Mouse (Mus musculus): Measurements from ENCODE around the gene Lhb. TPM values are rescaled to one million over a fixed set of nuclear protein-coding genes. Genes with fewer than 3 reads are reported as not detected.
A peak's percentile ranks its signal among the peaks of the same experiment; 100 is the strongest.

The Lhb gene
- polyA plus RNA-seq, 1 experiment from 2014 or later, result not detected

GRCm38 (mm10) chr7:45414740-45415224 lies 5.8 kb upstream of the Lhb start:
- Histone ChIP-seq H3K4me2 (peak overlapping the region; percentile 91), H3K27ac (replicated peaks) (no peak overlapping the region), H3K9ac (no peak overlapping the region), H3K27me3 (replicated peaks) (peaks cover 98% of the 10 kb centered on the region), H3K36me3 (no peaks in the 10 kb centered on the region), H3K9me3 (no peaks in the 10 kb centered on the region), H3K4me1 (peaks cover 44% of the 10 kb centered on the region), H3K4me3 (no peak overlapping the region)
- ATAC-seq (ENCODE audit: extremely low read depth, insufficient number of reproducible peaks, low FRiP score, low TSS enrichment), result no peak
- WGBS, result 30% methylated on average over 12 of the region's 12 CpGs

GRCm38 (mm10) chr7:45415636-45416035 lies 5.0 kb upstream of the Lhb start:
- Histone ChIP-seq H3K4me1 (peaks cover 44% of the 10 kb centered on the region), H3K4me3 (peak overlapping the region; percentile 30)
- WGBS, result 17% methylated on average over 37 of the region's 37 CpGs

GRCm38 (mm10) chr7:45417962-45418492 lies 2.6 kb upstream of the Lhb start:
- Histone ChIP-seq H3K4me2 (peak overlapping the region; percentile 25), H3K27ac (replicated peaks) (no peak overlapping the region), H3K4me1 (peaks cover 36% of the 10 kb centered on the region), H3K36me3 (peaks cover 25% of the 10 kb centered on the region), H3K27me3 (replicated peaks) (peaks cover 84% of the 10 kb centered on the region), H3K9me3 (no peaks in the 10 kb centered on the region), H3K9ac (peak overlapping the region; percentile 13; the same call in 1 of the 2 replicates), H3K4me3 (no peak overlapping the region)
- ATAC-seq (ENCODE audit: extremely low read depth, insufficient number of reproducible peaks, low FRiP score, low TSS enrichment), result no peak
- 10% methylated on average over 13 of the region's 13 CpGs for WGBS

More at GRCm38 (mm10) chr7:45415636-45416035, 5.0 kb upstream of the Lhb start:
- H3K4me2 ChIP-seq, result peak overlapping the region; percentile 50
- H3K27ac ChIP-seq (replicated peaks), result no peak overlapping the region
- no peak for ATAC-seq (ENCODE audit: extremely low read depth, insufficient number of reproducible peaks, low FRiP score, low TSS enrichment)
- H3K9ac ChIP-seq, result 0 out of 2 replicates have a peak overlapping the region, but pooled peaks have one; percentile 42
- peaks cover 98% of the 10 kb centered on the region for H3K27me3 ChIP-seq (replicated peaks)
- H3K36me3 ChIP-seq, result peaks cover 1% of the 10 kb centered on the region
- no peaks in the 10 kb centered on the region for H3K9me3 ChIP-seq

GRCm38 (mm10) chr7:45419859-45420614 lies 583 bp upstream of the Lhb start:
- 15% methylated on average over 27 of the region's 27 CpGs for WGBS
- ATAC-seq (ENCODE audit: extremely low read depth, insufficient number of reproducible peaks, low FRiP score, low TSS enrichment), result no peak
- H3K36me3 ChIP-seq, result peaks cover 45% of the 10 kb centered on the region
- H3K27me3 ChIP-seq (replicated peaks), result peaks cover 64% of the 10 kb centered on the region
- H3K4me3 ChIP-seq, result no peak overlapping the region
- no peak overlapping the region for H3K9ac ChIP-seq
- H3K27ac ChIP-seq (replicated peaks), result no peak overlapping the region
- H3K9me3 ChIP-seq, result no peaks in the 10 kb centered on the region
- H3K4me1 ChIP-seq, result peaks cover 16% of the 10 kb centered on the region
- H3K4me2 ChIP-seq, result no peak overlapping the region

GRCm38 (mm10) chr7:45421194-45421593 lies 574 bp downstream of the Lhb start:
- Histone ChIP-seq H3K4me2 (no peak overlapping the region), H3K9ac (no peak overlapping the region), H3K27ac (replicated peaks) (no peak overlapping the region), H3K4me1 (peaks cover 7% of the 10 kb centered on the region; the same call in 1 of the 2 replicates), H3K36me3 (peaks cover 56% of the 10 kb centered on the region), H3K27me3 (replicated peaks) (peaks cover 52% of the 10 kb centered on the region), H3K9me3 (no peaks in the 10 kb centered on the region), H3K4me3 (no peak overlapping the region)
- ATAC-seq (ENCODE audit: extremely low read depth, insufficient number of reproducible peaks, low FRiP score, low TSS enrichment), result no peak
- 91% methylated on average over 14 of the region's 14 CpGs for WGBS

GRCm38 (mm10) chr7:45426556-45426955 lies 5.9 kb downstream of the Lhb start:
- Histone ChIP-seq H3K27ac (replicated peaks) (no peak overlapping the region), H3K4me2 (no peak overlapping the region), H3K36me3 (peaks cover 98% of the 10 kb centered on the region), H3K9ac (no peak overlapping the region), H3K4me1 (no peaks in the 10 kb centered on the region), H3K27me3 (replicated peaks) (no peaks in the 10 kb centered on the region; the same call in 1 of the 2 replicates), H3K4me3 (no peak overlapping the region), H3K9me3 (no peaks in the 10 kb centered on the region)
- 85% methylated on average over 8 of the region's 8 CpGs for WGBS
- no peak for ATAC-seq (ENCODE audit: extremely low read depth, insufficient number of reproducible peaks, low FRiP score, low TSS enrichment)

- peaks cover 45% of the 10 kb centered on the region for H3K4me1 ChIP-seq
- H3K9ac ChIP-seq, result peak overlapping the region; percentile 92
- H3K27me3 ChIP-seq (replicated peaks), result no peaks in the 10 kb centered on the region
- H3K4me3 ChIP-seq, result peak overlapping the region; percentile 80
- H3K27ac ChIP-seq (replicated peaks), result peak overlapping the region; percentile 90
- WGBS, result 4% methylated on average over 7 of the region's 7 CpGs
- ATAC-seq (ENCODE audit: extremely low read depth, insufficient number of reproducible peaks, low FRiP score, low TSS enrichment), result no peak
- H3K36me3 ChIP-seq, result peaks cover 44% of the 10 kb centered on the region
- H3K4me2 ChIP-seq, result peak overlapping the region; percentile 97
- no peaks in the 10 kb centered on the region for H3K9me3 ChIP-seq
Measured at GRCm38 (mm10) chr7:45433835-45434202, 13.2 kb downstream of the Lhb start.

GRCm38 (mm10) chr7:45434203-45435015 lies 13.8 kb downstream of the Lhb start, which contains the start of gene Gys1:
Gys1 (plus strand) TSS chr7:45434844.
- H3K4me1 ChIP-seq, result peaks cover 45% of the 10 kb centered on the region
- peaks cover 41% of the 10 kb centered on the region for H3K36me3 ChIP-seq
- peak; percentile 88 for ATAC-seq (ENCODE audit: extremely low read depth, insufficient number of reproducible peaks, low FRiP score, low TSS enrichment)
- peak within 1 kb of the TSS; percentile 80 for H3K4me3 ChIP-seq
- H3K27me3 ChIP-seq (replicated peaks), result no peaks in the 10 kb centered on the region
- H3K4me2 ChIP-seq, result peak within 1 kb of the TSS; percentile 97
- H3K9me3 ChIP-seq, result no peaks in the 10 kb centered on the region
- H3K9ac ChIP-seq, result peak within 1 kb of the TSS; percentile 95
- peak within 1 kb of the TSS; percentile 92 for H3K27ac ChIP-seq (replicated peaks)
- WGBS, result under 1% methylated on average over 45 of the region's 45 CpGs

- peak overlapping the region; percentile 92 for H3K27ac ChIP-seq (replicated peaks)
- peaks cover 41% of the 10 kb centered on the region for H3K36me3 ChIP-seq
- H3K4me2 ChIP-seq, result peak overlapping the region; percentile 97
- peak overlapping the region; percentile 80 for H3K4me3 ChIP-seq
- ATAC-seq (ENCODE audit: extremely low read depth, insufficient number of reproducible peaks, low FRiP score, low TSS enrichment), result no peak
- peak overlapping the region; percentile 95 for H3K9ac ChIP-seq
- H3K4me1 ChIP-seq, result peaks cover 45% of the 10 kb centered on the region
- no peaks in the 10 kb centered on the region for H3K9me3 ChIP-seq
- 2% methylated on average over 16 of the region's 16 CpGs for WGBS
- H3K27me3 ChIP-seq (replicated peaks), result no peaks in the 10 kb centered on the region
Measured at GRCm38 (mm10) chr7:45435038-45435437, 14.4 kb downstream of the Lhb start.

GRCm38 (mm10) chr7:45436444-45436843 lies 15.8 kb downstream of the Lhb start:
- no peak overlapping the region for H3K27ac ChIP-seq (replicated peaks)
- no peaks in the 10 kb centered on the region for H3K9me3 ChIP-seq
- peaks cover 45% of the 10 kb centered on the region for H3K4me1 ChIP-seq
- WGBS, result 76% methylated on average over 5 of the region's 5 CpGs
- H3K36me3 ChIP-seq, result peaks cover 41% of the 10 kb centered on the region
- peak overlapping the region; percentile 95 for H3K9ac ChIP-seq
- ATAC-seq (ENCODE audit: extremely low read depth, insufficient number of reproducible peaks, low FRiP score, low TSS enrichment), result no peak
- H3K4me3 ChIP-seq, result peak overlapping the region; percentile 80; the same call in 1 of the 2 replicates
- H3K4me2 ChIP-seq, result peak overlapping the region; percentile 97
- H3K27me3 ChIP-seq (replicated peaks), result no peaks in the 10 kb centered on the region

- H3K27me3 ChIP-seq (replicated peaks), result no peaks in the 10 kb centered on the region
- peak overlapping the region; percentile 97 for H3K4me2 ChIP-seq
- H3K27ac ChIP-seq (replicated peaks), result no peak overlapping the region
- ATAC-seq (ENCODE audit: extremely low read depth, insufficient number of reproducible peaks, low FRiP score, low TSS enrichment), result no peak
- H3K36me3 ChIP-seq, result peaks cover 41% of the 10 kb centered on the region
- H3K4me3 ChIP-seq, result peak overlapping the region; percentile 4; the same call in 1 of the 2 replicates
- WGBS, result 36% methylated on average over 6 of the region's 6 CpGs
- H3K9me3 ChIP-seq, result no peaks in the 10 kb centered on the region
- peak overlapping the region; percentile 95 for H3K9ac ChIP-seq
- peaks cover 45% of the 10 kb centered on the region for H3K4me1 ChIP-seq
Measured at GRCm38 (mm10) chr7:45437046-45437445, 16.4 kb downstream of the Lhb start.
